In genomic region chr2:60962001-60962670, GRCm38 (mm10) we compare ENCODE assay signal across 8 mouse cellular contexts. TPM values are rescaled to one million over a fixed set of nuclear protein-coding genes. Genes with fewer than 3 reads are reported as not detected.
A peak's percentile ranks its signal among the peaks of the same experiment; 100 is the strongest.
DNase-seq lines count a peak whose midpoint lies in the region; ATAC-seq and TF ChIP-seq lines count a peak whose summit lies in the region.

No protein-coding gene starts in this region.

- H3K4me2 ChIP-seq in heart, postnatal 0 days (ENCODE audit: low read depth, low read length): peak overlapping the region; percentile 77

- peak overlapping the region; percentile 86 for H3K9ac ChIP-seq in heart, postnatal 0 days (replicated peaks; ENCODE audit: low read depth, low read length)

- no peaks in the 10 kb centered on the region for H3K9me3 ChIP-seq in heart, postnatal 0 days (replicated peaks; ENCODE audit: control insufficient read depth, low read length)

- TF ChIP-seq EP300 in heart, postnatal 0 days (IDR thresholded peaks at IDR 0.05; ENCODE audit: low read depth): no peak

- TF ChIP-seq POLR2A in embryonic fibroblast, embryonic 13.5 days (IDR thresholded peaks at IDR 0.05; ENCODE audit: low read depth, low read length): no peak

- H3K4me1 ChIP-seq in embryonic fibroblast, embryonic 13.5 days (ENCODE audit: control insufficient read depth, insufficient read depth, low read length): peaks cover 2% of the 10 kb centered on the region
- H3K4me1 ChIP-seq in heart, postnatal 0 days (ENCODE audit: control insufficient read depth, insufficient read depth): peaks cover 15% of the 10 kb centered on the region; the same call in 1 of the 2 replicates

- H3K27me3 ChIP-seq in heart, postnatal 0 days (ENCODE audit: control insufficient read depth, insufficient read depth, low read length): no peaks in the 10 kb centered on the region

- DNase-seq in CD4-positive helper T cell, adult 2 months (ENCODE audit: low read depth, low spot score): peak; percentile 4
- DNase-seq in ZHBTc4 (ENCODE audit: low read depth, low spot score): peak; percentile 80
- DNase-seq in heart, postnatal 0 days (ENCODE audit: low spot score): peak; percentile 68
- DNase-seq in kidney, postnatal 36 days: peak; percentile 87 to 89
- peak; percentile 32 for DNase-seq in testis, postnatal 14 days (ENCODE audit: low spot score)
- no peak for DNase-seq in spleen, adult 18-20 months

- H3K36me3 ChIP-seq in heart, postnatal 0 days (replicated peaks; ENCODE audit: control insufficient read depth, insufficient read depth, low read length): no peaks in the 10 kb centered on the region; the same call in 1 of the 2 replicates

- ATAC-seq in heart, postnatal 0 days (ENCODE audit: insufficient read depth, low read depth): peak; percentile 84
- ATAC-seq in megakaryocyte progenitor cell, adult 5-6 weeks (replicated peaks; ENCODE audit: poor library complexity): peak; percentile 42; the same call in 1 of the 2 replicates

- WGBS in heart, postnatal 0 days: under 1% methylated on average over 43 of the region's 64 CpGs

- no peak for TF ChIP-seq CTCF in embryonic fibroblast, embryonic 13.5 days (IDR thresholded peaks at IDR 0.05; ENCODE audit: borderline replicate concordance, insufficient read depth, low read length)
- no peak for TF ChIP-seq CTCF in heart, postnatal 0 days (IDR thresholded peaks at IDR 0.05; ENCODE audit: low read depth)

- H3K4me3 ChIP-seq in embryonic fibroblast, embryonic 13.5 days (ENCODE audit: insufficient read depth, low read length): peak overlapping the region; percentile 74
- H3K4me3 ChIP-seq in heart, postnatal 0 days (ENCODE audit: low read depth, low read length): peak overlapping the region; percentile 90

- H3K27ac ChIP-seq in embryonic fibroblast, embryonic 13.5 days (ENCODE audit: insufficient read depth, low read length): peak overlapping the region; percentile 97
- H3K27ac ChIP-seq in heart, postnatal 0 days (ENCODE audit: low read depth): peak overlapping the region; percentile 98

RNA-seq across cellular contexts. Expression of gene Rbms1, which starts 0.9 kb away (rescaled TPM):
- polyA plus RNA-seq in embryonic fibroblast, embryonic 13.5 days (2011; ENCODE audit: insufficient read length, low read depth, missing spikeins): 222 and 231 TPM in 2 replicates
- total RNA-seq in heart, postnatal 0 days (2014; rRNA removed; ENCODE audit: low replicate concordance): 56.2 and 84.1 TPM in 2 replicates
- 52.8 and 55.6 TPM in 2 replicates for polyA plus RNA-seq in heart, postnatal 0 days (2015; fragmentation: Nextera tagmentation; extraction: Ambion mirVana)
- total RNA-seq in megakaryocyte progenitor cell, adult 5-6 weeks (2015): 29.3 and 31.5 TPM in 2 replicates
- 24.5 and 28.2 TPM in 2 replicates for total RNA-seq in megakaryocyte progenitor cell, adult 5-6 weeks (2017)

Comparison
In these comparisons a context has a peak if more than half of its experiments do, and no peak if none do; other contexts are left out.
1. DNase-seq: peak in CD4-positive helper T cell, adult 2 months (single experiment), ZHBTc4 (single experiment), heart, postnatal 0 days (single experiment), kidney, postnatal 36 days (2 of 2) and testis, postnatal 14 days (single experiment); none in spleen, adult 18-20 months (0 of 2).